Mouse (Mus musculus) CD4-positive, CD25-positive, alpha-beta regulatory T cell, adult 4 months (primary cell): ENCODE measurements around the gene Olfr559. TPM values are rescaled to one million over a fixed set of nuclear protein-coding genes. Genes with fewer than 3 reads are reported as not detected.
A peak's percentile ranks its signal among the peaks of the same experiment; 100 is the strongest.

ENCODE experiments used
- ATAC-seq: one replicate; pipeline ENCODE4 v1.8.0; 2017
- polyA plus RNA-seq, 2 experiments: library from polyadenylated mRNA; unstranded; fragments of 100-300 nt; shearing (Covaris generic); gene quantifications; one replicate each; pipeline ENCODE4 v1.2.1; 2017

Gene Olfr559
- not detected for polyA plus RNA-seq

DNA sequence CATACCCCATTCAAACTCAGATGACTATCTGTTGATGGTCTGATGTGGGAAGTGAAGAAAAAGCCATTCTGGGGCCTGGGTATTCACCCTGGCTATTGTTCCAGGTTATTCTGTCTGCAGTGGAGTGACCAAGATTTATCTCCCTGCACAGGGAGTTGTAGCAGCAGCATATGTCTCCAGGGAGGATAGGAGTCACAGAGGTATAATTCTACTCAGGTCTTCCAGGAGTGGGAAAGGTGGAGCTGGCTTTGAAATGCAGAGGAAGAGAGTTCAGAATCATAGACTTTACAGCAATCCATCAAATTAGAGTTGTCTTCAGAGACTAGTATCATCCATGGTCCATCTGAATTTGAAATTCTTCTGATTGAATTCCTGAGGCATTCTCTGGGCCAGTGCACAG lies at the start of gene Olfr559:
Gene Olfr559 (minus strand): TSS at position 101 of the 400 bp plus-strand sequence.
- ATAC-seq = no peak

- no peak for ATAC-seq
Observed at GRCm38 (mm10) chr7:102770921-102771320, 43.6 kb upstream of the Olfr559 start, which contains the start of gene Olfr561. Gene Olfr561, plus strand, starts transcription at chr7:102771221.

GRCm38 (mm10) chr7:102759266-102759665 lies 32.0 kb upstream of the Olfr559 start, which contains the start of the genes Olfr560 and Olfr78:
Gene Olfr560, minus strand, starts transcription at chr7:102759366.
Gene Olfr78, minus strand, starts transcription at chr7:102759471.
- ATAC-seq = no peak

GRCm38 (mm10) chr7:102752086-102752485 lies 24.8 kb upstream of the Olfr559 start:
- ATAC-seq = no peak

DNA sequence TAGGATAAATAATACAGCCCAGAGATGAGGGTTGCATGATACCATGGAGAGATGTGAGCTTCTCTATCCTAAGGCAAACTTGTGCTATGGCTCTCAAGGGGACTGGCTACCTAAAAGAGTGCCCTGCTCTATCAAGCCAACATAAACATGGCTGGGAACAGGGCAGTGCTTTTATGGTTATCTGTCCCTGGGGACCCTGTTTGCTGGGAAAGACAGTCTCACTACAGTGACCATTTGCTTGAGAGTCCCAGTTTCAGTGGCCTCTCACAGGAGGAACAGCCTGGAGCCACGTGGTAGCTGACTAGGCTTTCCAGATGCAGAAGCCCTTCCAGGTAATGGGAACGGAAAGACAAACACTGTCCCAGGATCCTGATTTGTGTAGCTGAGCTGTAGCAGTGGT lies 10.4 kb upstream of the Olfr559 start:
- no peak for ATAC-seq

- no peak for ATAC-seq
Observed at GRCm38 (mm10) chr7:102733793-102734192, 6.5 kb upstream of the Olfr559 start.

- ATAC-seq = no peak
Observed at GRCm38 (mm10) chr7:102718970-102719369, 8.3 kb downstream of the Olfr559 start, which contains the start of gene Olfr33. Gene Olfr33, minus strand, starts transcription at chr7:102719070.

- no peak for ATAC-seq
Observed at GRCm38 (mm10) chr7:102701915-102702314, 25.4 kb downstream of the Olfr559 start, which contains the start of gene Olfr558. Gene Olfr558, plus strand, starts transcription at chr7:102702215.

DNA sequence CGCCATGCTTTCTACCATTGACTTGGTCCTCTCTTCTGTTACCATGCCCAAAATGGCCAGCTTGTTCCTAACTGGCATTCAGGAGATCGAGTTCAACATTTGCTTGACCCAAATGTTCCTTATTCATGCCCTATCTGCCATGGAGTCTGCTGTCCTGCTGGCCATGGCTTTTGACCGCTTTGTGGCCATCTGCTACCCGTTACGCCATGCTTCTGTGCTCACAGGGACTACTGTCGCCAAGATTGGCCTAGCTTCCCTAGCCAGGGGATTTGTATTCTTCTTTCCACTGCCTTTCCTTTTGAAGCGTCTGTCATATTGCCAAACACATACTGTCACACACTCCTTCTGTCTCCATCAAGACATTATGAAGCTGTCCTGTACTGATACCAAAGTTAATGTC lies 28.8 kb downstream of the Olfr559 start:
- no peak for ATAC-seq

- peak; percentile 75 for ATAC-seq
Observed at GRCm38 (mm10) chr7:102695358-102696125, 31.7 kb downstream of the Olfr559 start, which contains the start of gene Olfr557. Gene Olfr557, plus strand, starts transcription at chr7:102695910.

GRCm38 (mm10) chr7:102686944-102687501 lies 40.3 kb downstream of the Olfr559 start, which contains the start of gene Trim68:
Gene Trim68, minus strand, starts transcription at chr7:102687327.
- ATAC-seq = peak; percentile 100

DNA sequence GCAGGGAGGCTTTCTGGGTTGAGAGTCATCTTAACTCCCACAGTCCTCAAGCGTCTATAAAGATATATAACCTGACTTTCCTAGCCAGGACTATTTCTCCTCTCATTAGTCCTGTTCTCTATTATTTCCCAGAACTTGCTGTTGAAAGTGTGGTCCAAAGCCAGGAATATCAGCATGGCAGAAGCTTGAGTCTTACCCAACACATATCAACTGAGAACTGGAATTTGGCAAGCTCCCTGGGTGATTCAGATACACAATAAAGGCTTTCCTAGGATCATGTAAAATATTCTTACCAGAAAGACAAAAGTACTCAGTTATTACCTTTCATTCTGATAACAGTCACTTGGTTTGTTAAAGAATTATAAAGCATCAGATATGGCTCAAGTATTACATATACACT lies 45.4 kb downstream of the Olfr559 start:
- ATAC-seq = no peak

DNA sequence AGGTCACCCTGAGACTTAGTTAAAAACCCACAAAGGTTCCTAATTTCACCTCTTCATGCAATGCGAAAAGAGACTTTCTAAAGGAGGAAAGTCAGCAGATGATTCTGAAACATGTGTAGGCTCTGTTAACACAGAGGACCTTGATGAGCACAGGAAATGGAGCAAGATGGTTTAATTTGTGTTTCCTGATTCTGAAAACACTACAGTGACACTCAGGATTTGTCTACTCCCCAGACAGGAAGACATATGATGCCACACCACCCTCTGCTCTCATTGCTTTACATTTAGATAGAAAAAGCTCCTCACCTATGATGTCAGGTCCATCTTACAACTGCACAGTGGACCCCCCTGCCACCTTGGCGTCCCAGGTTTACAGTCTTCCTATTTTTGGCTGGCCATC lies 51.1 kb downstream of the Olfr559 start:
- no peak for ATAC-seq

Other genes starting within 250 kb of the Olfr559 start
- gene Olfr543, start 245.8 kb downstream of the Olfr559 start, polyA plus RNA-seq = under 1 TPM in 1 of 2 experiments, not detected in 1; 0.58 TPM
- gene Olfr544, start 239.2 kb downstream of the Olfr559 start, polyA plus RNA-seq = not detected
- not detected for gene Olfr545, start 227.9 kb downstream of the Olfr559 start, polyA plus RNA-seq
- not detected for gene Olfr547, start 192.7 kb downstream of the Olfr559 start, polyA plus RNA-seq
- not detected for gene Olfr548-ps1, start 186.6 kb downstream of the Olfr559 start, polyA plus RNA-seq
- gene Olfr549, start 177.6 kb downstream of the Olfr559 start, polyA plus RNA-seq = not detected
- gene Trim21, start 162.0 kb downstream of the Olfr559 start, polyA plus RNA-seq = 10 to 100 TPM in 1 of 2 experiments, 1 to 10 TPM in 1; 8.5 to 11.4 TPM
- not detected for gene Olfr550, start 156.0 kb downstream of the Olfr559 start, polyA plus RNA-seq
- gene Olfr551, start 135.6 kb downstream of the Olfr559 start, polyA plus RNA-seq = not detected
- gene Olfr552, start 129.7 kb downstream of the Olfr559 start, polyA plus RNA-seq = under 1 TPM in 1 of 2 experiments, not detected in 1; 0.09 TPM
- not detected for gene Olfr553, start 109.3 kb downstream of the Olfr559 start, polyA plus RNA-seq
- gene Olfr554, start 89.1 kb downstream of the Olfr559 start, polyA plus RNA-seq = not detected
- not detected for gene Olfr555, start 68.7 kb downstream of the Olfr559 start, polyA plus RNA-seq
- gene Olfr556, start 62.6 kb downstream of the Olfr559 start, polyA plus RNA-seq = not detected
- 10 to 100 TPM; 15.7 to 20.6 TPM for gene Trim68, start 40.2 kb downstream of the Olfr559 start, polyA plus RNA-seq
- not detected for gene Olfr557, start 31.6 kb downstream of the Olfr559 start, polyA plus RNA-seq
- gene Olfr558, start 25.3 kb downstream of the Olfr559 start, polyA plus RNA-seq = not detected
- not detected for gene Olfr33, start 8.4 kb downstream of the Olfr559 start, polyA plus RNA-seq
- not detected for gene Olfr560, start 31.9 kb upstream of the Olfr559 start, polyA plus RNA-seq
- gene Olfr78, start 32.0 kb upstream of the Olfr559 start, polyA plus RNA-seq = not detected
- not detected for gene Olfr561, start 43.7 kb upstream of the Olfr559 start, polyA plus RNA-seq
- gene Olfr564, start 76.0 kb upstream of the Olfr559 start, polyA plus RNA-seq = not detected
- not detected for gene Olfr566, start 131.3 kb upstream of the Olfr559 start, polyA plus RNA-seq
- not detected for gene Olfr568, start 149.6 kb upstream of the Olfr559 start, polyA plus RNA-seq
- not detected for gene Olfr569, start 163.4 kb upstream of the Olfr559 start, polyA plus RNA-seq
- not detected for gene Olfr570, start 167.1 kb upstream of the Olfr559 start, polyA plus RNA-seq
- under 1 TPM in 1 of 2 experiments, not detected in 1; 0.07 TPM for gene Olfr571, start 190.0 kb upstream of the Olfr559 start, polyA plus RNA-seq
- not detected for gene Olfr572, start 196.9 kb upstream of the Olfr559 start, polyA plus RNA-seq
- not detected for gene Olfr573-ps1, start 215.1 kb upstream of the Olfr559 start, polyA plus RNA-seq
- not detected for gene Olfr574, start 221.0 kb upstream of the Olfr559 start, polyA plus RNA-seq
- not detected for gene Olfr575, start 231.3 kb upstream of the Olfr559 start, polyA plus RNA-seq
- gene Olfr576, start 235.2 kb upstream of the Olfr559 start, polyA plus RNA-seq = not detected
- not detected for gene Olfr577, start 248.5 kb upstream of the Olfr559 start, polyA plus RNA-seq